Mouse (Mus musculus) liver, adult 2 months (tissue): ENCODE data around the gene Nadsyn1.

Experiments used
- CTCF ChIP-seq: fragments of 200-500 bp; IDR thresholded peaks from 2 replicates; pipeline ENCODE4 v1.5.1; 2011; ENCODE audit warnings: low read depth, low read length, control low read depth
- POLR2A ChIP-seq: fragments of 200-500 bp; IDR thresholded peaks from 2 replicates; pipeline ENCODE4 v1.6.1; 2011; ENCODE audit warnings: low read length, control low read depth; ENCODE audit not compliant: insufficient read depth; ENCODE audit errors: extremely low read depth

DNA sequence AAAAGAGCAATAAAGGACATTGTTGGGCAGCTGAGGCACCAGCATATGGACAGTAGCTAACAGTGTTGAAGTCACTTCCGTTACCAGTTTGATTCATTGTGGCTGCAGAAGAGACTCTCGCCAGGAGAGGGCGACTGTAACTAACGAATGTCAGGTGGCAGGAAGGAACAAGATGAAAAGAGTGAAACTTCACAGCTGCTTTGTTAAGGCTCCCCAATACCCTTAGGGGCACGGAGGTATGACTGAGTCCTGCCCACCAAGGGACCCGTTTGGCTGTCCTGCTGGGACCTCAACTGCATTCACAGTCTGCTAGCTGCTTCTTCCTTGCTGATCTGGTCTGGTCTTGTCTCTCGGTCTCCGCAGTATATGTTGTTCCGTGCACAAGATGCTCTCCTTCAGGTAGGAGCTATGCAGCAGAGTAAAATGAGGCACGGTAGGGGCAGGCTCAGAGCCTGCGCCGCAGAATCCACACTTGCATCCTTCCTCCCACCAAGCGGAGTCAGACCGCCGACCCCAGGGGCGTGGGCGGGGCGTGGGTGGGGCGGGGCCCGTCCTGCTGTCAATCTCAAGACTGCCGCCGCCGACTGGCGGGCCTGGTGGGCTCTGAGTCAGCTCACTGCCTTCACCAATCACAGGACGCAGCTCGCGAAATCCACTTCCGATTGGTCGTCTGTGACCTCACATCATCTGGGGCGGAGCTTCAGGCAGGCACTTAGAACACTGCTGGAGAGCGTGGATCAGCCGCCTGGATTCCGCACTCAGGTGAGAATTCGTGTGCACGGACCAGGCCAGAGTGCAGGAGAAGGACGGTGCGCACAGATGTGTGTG is 7.1 kb upstream of the Nadsyn1 start:
- peak; percentile 78 for TF ChIP-seq CTCF
- TF ChIP-seq POLR2A, result peak; percentile 85
